Mouse (Mus musculus) limb, embryonic 15.5 days (tissue): ENCODE data around the gene Rbfox2. TPM values are rescaled to one million over a fixed set of nuclear protein-coding genes. Genes with fewer than 3 reads are reported as not detected.

Experiments
- ATAC-seq: fragments of 200-750 bp; cut with Nextera tagmentation; 2 replicates; pipeline ENCODE4 v1.8.0; 2017; ENCODE audit warnings: low read depth, moderate TSS enrichment; ENCODE audit not compliant: insufficient number of reproducible peaks, low FRiP score, low TSS enrichment
- H3K27ac ChIP-seq: fragments of 300-500 bp; sonication (generic); 2 replicates; pipeline ENCODE4 v1.5.1; 2015; ENCODE audit warnings: moderate library complexity, mild to moderate bottlenecking, inconsistent platforms
- H3K27me3 ChIP-seq: fragments of 300-500 bp; sonication (generic); 2 replicates; pipeline ENCODE4 v1.6.1; 2015; ENCODE audit warnings: inconsistent platforms
- H3K36me3 ChIP-seq: fragments of 300-500 bp; sonication (generic); 2 replicates; pipeline ENCODE4 v1.6.1; 2015; ENCODE audit warnings: inconsistent platforms
- H3K4me1 ChIP-seq: fragments of 300-500 bp; sonication (generic); 2 replicates; pipeline ENCODE4 v1.6.1; 2015; ENCODE audit warnings: inconsistent platforms
- H3K4me2 ChIP-seq: fragments of 300-500 bp; sonication (generic); 2 replicates; pipeline ENCODE4 v1.6.1; 2015; ENCODE audit warnings: mild to moderate bottlenecking, inconsistent platforms
- H3K4me3 ChIP-seq: fragments of 300-500 bp; sonication (generic); 2 replicates; pipeline ENCODE4 v1.5.1; 2015; ENCODE audit warnings: mild to moderate bottlenecking, inconsistent platforms
- H3K9ac ChIP-seq: fragments of 300-500 bp; sonication (generic); 2 replicates; pipeline ENCODE4 v1.6.1; 2015; ENCODE audit warnings: inconsistent platforms
- H3K9me3 ChIP-seq: fragments of 300-500 bp; sonication (generic); 2 replicates; pipeline ENCODE4 v1.6.1; 2016; ENCODE audit warnings: inconsistent platforms
- WGBS: fragments of 180-500 bp; shearing (Covaris S2); methylation state at CpG from one replicate; pipeline ENCODE4 v1.1.7; 2015; 5-methylcytosine and 5-hydroxymethylcytosine counted together
- polyA plus RNA-seq: library from polyadenylated mRNA; unstranded; fragments of >200 nt; fragmentation: Nextera tagmentation; extraction: Ambion mirVana; gene quantifications from 2 replicates; pipeline ENCODE4 v1.2.1, GENCODE M21; 2015

Rbfox2 gene
- polyA plus RNA-seq, 1 experiment from 2014 or later, result 73.2 TPM

- Histone ChIP-seq H3K27me3 (no peaks in the 10 kb centered on the region), H3K4me2 (no peak overlapping the region), H3K36me3 (peaks cover 22% of the 10 kb centered on the region), H3K4me1 (no peaks in the 10 kb centered on the region), H3K9ac (no peak overlapping the region), H3K4me3 (no peak overlapping the region), H3K9me3 (no peaks in the 10 kb centered on the region), H3K27ac (no peak overlapping the region)
- WGBS, result 79% methylated on average over 10 of the region's 10 CpGs
- ATAC-seq, result no peak
Measured at GRCm38 (mm10) chr15:77107169-77107908, 199.5 kb downstream of the Rbfox2 start.

- Histone ChIP-seq H3K27me3 (no peaks in the 10 kb centered on the region), H3K4me1 (no peaks in the 10 kb centered on the region), H3K4me2 (no peak overlapping the region), H3K27ac (no peak overlapping the region), H3K9me3 (no peaks in the 10 kb centered on the region), H3K36me3 (peaks cover 32% of the 10 kb centered on the region), H3K4me3 (no peak overlapping the region), H3K9ac (no peak overlapping the region)
- WGBS, result 71% methylated on average over 10 of the region's 10 CpGs
- no peak for ATAC-seq
Measured at GRCm38 (mm10) chr15:77105273-77105672, 201.5 kb downstream of the Rbfox2 start.

- Histone ChIP-seq H3K36me3 (peaks cover 35% of the 10 kb centered on the region), H3K9me3 (no peaks in the 10 kb centered on the region), H3K9ac (no peak overlapping the region), H3K4me3 (no peak overlapping the region), H3K27ac (peak overlapping the region; percentile 47), H3K27me3 (no peaks in the 10 kb centered on the region), H3K4me2 (no peak overlapping the region), H3K4me1 (no peaks in the 10 kb centered on the region)
- 76% methylated on average over 10 of the region's 10 CpGs for WGBS
- no peak for ATAC-seq
Measured at GRCm38 (mm10) chr15:77104349-77105158, 202.2 kb downstream of the Rbfox2 start.

- Histone ChIP-seq H3K9me3 (no peaks in the 10 kb centered on the region), H3K27ac (no peak overlapping the region), H3K4me1 (no peaks in the 10 kb centered on the region), H3K36me3 (peaks cover 39% of the 10 kb centered on the region), H3K4me2 (no peak overlapping the region), H3K9ac (no peak overlapping the region), H3K4me3 (no peak overlapping the region), H3K27me3 (no peaks in the 10 kb centered on the region)
- WGBS, result 87% methylated on average over 5 of the region's 5 CpGs
- ATAC-seq, result no peak
Measured at GRCm38 (mm10) chr15:77102685-77103084, 204.1 kb downstream of the Rbfox2 start.

GRCm38 (mm10) chr15:77099756-77100155 is 207.0 kb downstream of the Rbfox2 start:
- Histone ChIP-seq H3K27ac (no peak overlapping the region), H3K4me3 (no peak overlapping the region), H3K9ac (no peak overlapping the region), H3K9me3 (no peaks in the 10 kb centered on the region), H3K4me2 (no peak overlapping the region), H3K4me1 (no peaks in the 10 kb centered on the region), H3K27me3 (no peaks in the 10 kb centered on the region), H3K36me3 (peaks cover 58% of the 10 kb centered on the region)
- ATAC-seq, result no peak
- WGBS, result 48% methylated on average over 3 of the region's 3 CpGs

- no peaks in the 10 kb centered on the region for H3K4me1 ChIP-seq
- H3K9ac ChIP-seq, result no peak overlapping the region
- H3K27ac ChIP-seq, result no peak overlapping the region
- H3K9me3 ChIP-seq, result no peaks in the 10 kb centered on the region
- no peak overlapping the region for H3K4me3 ChIP-seq
- no peak for ATAC-seq
- H3K27me3 ChIP-seq, result no peaks in the 10 kb centered on the region
- H3K36me3 ChIP-seq, result peaks cover 76% of the 10 kb centered on the region
- H3K4me2 ChIP-seq, result no peak overlapping the region
- 94% methylated on average over 6 of the region's 6 CpGs for WGBS
Measured at GRCm38 (mm10) chr15:77097358-77097757, 209.4 kb downstream of the Rbfox2 start.

- 90% methylated on average over 1 of the region's 1 CpGs for WGBS
- no peak overlapping the region for H3K27ac ChIP-seq
- peaks cover 76% of the 10 kb centered on the region for H3K36me3 ChIP-seq
- H3K4me2 ChIP-seq, result no peak overlapping the region
- no peak for ATAC-seq
- H3K4me1 ChIP-seq, result peaks cover 8% of the 10 kb centered on the region; the same call in 1 of the 2 replicates
- H3K9ac ChIP-seq, result no peak overlapping the region
- no peaks in the 10 kb centered on the region for H3K9me3 ChIP-seq
- H3K27me3 ChIP-seq, result no peaks in the 10 kb centered on the region
- H3K4me3 ChIP-seq, result no peak overlapping the region
Measured at GRCm38 (mm10) chr15:77095216-77095615, 211.6 kb downstream of the Rbfox2 start.

- H3K36me3 ChIP-seq, result peaks cover 74% of the 10 kb centered on the region
Measured at GRCm38 (mm10) chr15:77094431-77094830, 212.4 kb downstream of the Rbfox2 start.

GRCm38 (mm10) chr15:77091394-77091793 is 215.4 kb downstream of the Rbfox2 start:
- Histone ChIP-seq H3K27me3 (no peaks in the 10 kb centered on the region), H3K4me2 (no peak overlapping the region), H3K9me3 (no peaks in the 10 kb centered on the region), H3K4me3 (no peak overlapping the region), H3K36me3 (peaks cover 74% of the 10 kb centered on the region), H3K9ac (no peak overlapping the region), H3K4me1 (peaks cover 8% of the 10 kb centered on the region; the same call in 1 of the 2 replicates), H3K27ac (no peak overlapping the region)
- 78% methylated on average over 4 of the region's 4 CpGs for WGBS
- no peak for ATAC-seq

More at GRCm38 (mm10) chr15:77094431-77094830, 212.4 kb downstream of the Rbfox2 start:
- H3K4me3 ChIP-seq, result no peak overlapping the region
- H3K9me3 ChIP-seq, result no peaks in the 10 kb centered on the region
- H3K9ac ChIP-seq, result no peak overlapping the region
- H3K27ac ChIP-seq, result no peak overlapping the region
- H3K4me1 ChIP-seq, result peaks cover 8% of the 10 kb centered on the region; the same call in 1 of the 2 replicates
- H3K4me2 ChIP-seq, result no peak overlapping the region
- WGBS, result 94% methylated on average over 13 of the region's 13 CpGs
- no peaks in the 10 kb centered on the region for H3K27me3 ChIP-seq
- no peak for ATAC-seq

- 76% methylated on average over 5 of the region's 5 CpGs for WGBS
- no peak overlapping the region for H3K4me3 ChIP-seq
- H3K27me3 ChIP-seq, result no peaks in the 10 kb centered on the region
- no peak overlapping the region for H3K9ac ChIP-seq
- peaks cover 8% of the 10 kb centered on the region; the same call in 1 of the 2 replicates for H3K4me1 ChIP-seq
- no peak for ATAC-seq
- H3K4me2 ChIP-seq, result no peak overlapping the region
- no peak overlapping the region for H3K27ac ChIP-seq
- no peaks in the 10 kb centered on the region for H3K9me3 ChIP-seq
- peaks cover 74% of the 10 kb centered on the region for H3K36me3 ChIP-seq
Measured at GRCm38 (mm10) chr15:77090531-77090930, 216.3 kb downstream of the Rbfox2 start.

- ATAC-seq, result no peak
- 54% methylated on average over 11 of the region's 11 CpGs for WGBS
- peaks cover 77% of the 10 kb centered on the region for H3K36me3 ChIP-seq
Measured at GRCm38 (mm10) chr15:77089249-77089648, 217.6 kb downstream of the Rbfox2 start.

GRCm38 (mm10) chr15:77086488-77086887 is 220.3 kb downstream of the Rbfox2 start:
- no peaks in the 10 kb centered on the region for H3K9me3 ChIP-seq
- no peak overlapping the region for H3K4me2 ChIP-seq
- no peak for ATAC-seq
- peaks cover 79% of the 10 kb centered on the region for H3K36me3 ChIP-seq
- no peak overlapping the region for H3K9ac ChIP-seq
- WGBS, result 90% methylated on average over 1 of the region's 1 CpGs
- H3K4me1 ChIP-seq, result peaks cover 11% of the 10 kb centered on the region
- no peaks in the 10 kb centered on the region for H3K27me3 ChIP-seq
- no peak overlapping the region for H3K27ac ChIP-seq
- no peak overlapping the region for H3K4me3 ChIP-seq

More at GRCm38 (mm10) chr15:77089249-77089648, 217.6 kb downstream of the Rbfox2 start:
- no peaks in the 10 kb centered on the region for H3K9me3 ChIP-seq
- no peak overlapping the region for H3K4me3 ChIP-seq
- H3K27me3 ChIP-seq, result no peaks in the 10 kb centered on the region
- H3K4me2 ChIP-seq, result no peak overlapping the region
- H3K27ac ChIP-seq, result no peak overlapping the region
- H3K9ac ChIP-seq, result no peak overlapping the region
- peaks cover 8% of the 10 kb centered on the region; the same call in 1 of the 2 replicates for H3K4me1 ChIP-seq
